Mouse (Mus musculus) lung, postnatal 0 days (tissue): ENCODE data around the gene Sergef.

Source experiments
- CTCF ChIP-seq: IDR thresholded peaks from 2 replicates; pipeline ENCODE4 v1.5.1; 2016; ENCODE audit warnings: antibody characterized with exemption, mild to moderate bottlenecking
- EP300 ChIP-seq: IDR thresholded peaks from 2 replicates; pipeline ENCODE4 v1.6.1; 2016; ENCODE audit warnings: antibody characterized with exemption, mild to moderate bottlenecking, control low read depth

DNA sequence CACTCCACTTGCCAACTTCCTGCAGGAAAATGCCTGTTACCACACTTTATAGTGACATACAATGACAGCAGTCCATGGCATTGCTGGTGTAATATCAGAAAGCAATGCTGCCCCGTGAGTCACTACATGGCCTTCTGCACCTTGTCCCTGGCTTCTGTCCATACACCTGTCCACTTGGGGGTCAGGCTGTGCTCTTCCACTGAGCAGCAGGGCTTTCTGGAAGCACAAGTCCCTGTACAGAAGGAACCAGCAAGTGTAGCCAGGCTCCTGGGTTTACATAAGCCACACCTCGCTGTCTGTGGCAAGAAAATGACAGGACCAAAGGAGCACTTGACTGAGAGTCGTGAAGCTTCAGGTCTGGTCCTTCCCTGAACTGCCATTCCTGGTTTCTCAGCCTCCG lies 30.3 kb downstream of the Sergef start:
- TF ChIP-seq CTCF: no peak
- TF ChIP-seq EP300: no peak
